Mouse (Mus musculus) left cerebral cortex, postnatal 14 days (tissue): ENCODE data around the gene Tssk1. TPM values are rescaled to one million over a fixed set of nuclear protein-coding genes. Genes with fewer than 3 reads are reported as not detected.
A peak's percentile ranks its signal among the peaks of the same experiment; 100 is the strongest.

ENCODE experiments used
- DNase-seq, 2 experiments: peaks; one replicate each; pipeline ENCODE4 v3.0.0; 2021 to 2022; ENCODE audit warnings: low spot score in 2 of 2, mixed read lengths in 1 of 2
- intact Hi-C: fragments of 180-260 bp; cut with DNase I; formaldehyde crosslinking; loops from one replicate; pipeline ENCODE4 v1.15.1; 2025
- long read RNA-seq, 2 experiments: library from polyadenylated mRNA; stranded (forward); transcript quantifications; one replicate each; pipeline ENCODE4 v2.0.0; 2021
- total RNA-seq, 2 experiments: library from RNA; stranded (reverse); gene quantifications; 2 replicates each; pipeline ENCODE4 v1.2.3; 2021

Gene Tssk1
- total RNA-seq: under 1 TPM; 0.11 to 0.23 TPM
- long read RNA-seq, experiment 1: 0 reads
- long read RNA-seq, experiment 2: 0 reads

DNA sequence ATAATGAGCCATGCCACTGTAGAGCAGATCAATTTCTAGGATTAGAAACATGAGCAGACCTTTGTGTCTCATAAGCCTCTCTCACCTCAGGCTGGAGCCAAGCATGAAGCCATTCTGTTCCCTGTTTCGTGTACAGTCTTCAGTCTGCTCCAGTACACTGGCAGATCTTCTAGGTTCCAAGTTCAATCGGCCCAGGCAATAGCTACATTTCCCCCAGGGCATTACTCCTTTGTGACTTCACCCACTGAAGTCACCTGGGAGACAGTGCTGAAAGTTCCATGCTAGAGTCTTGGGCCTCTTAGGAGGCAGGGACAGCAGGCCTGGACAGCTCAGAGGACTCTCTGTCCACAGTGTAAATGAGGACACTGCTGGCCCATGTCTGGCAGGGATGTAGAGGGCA, at the start of gene Tssk1:
Tssk1 (plus strand) TSS at position 301 of the 400 bp plus-strand sequence.
- DNase-seq: no peak
- intact Hi-C loops: no loop called here

- no peak for DNase-seq
- intact Hi-C loops: no loop called here
Observed at GRCm38 (mm10) chr16:17848431-17848830, 45.6 kb upstream of the Tssk1 start.

DNA sequence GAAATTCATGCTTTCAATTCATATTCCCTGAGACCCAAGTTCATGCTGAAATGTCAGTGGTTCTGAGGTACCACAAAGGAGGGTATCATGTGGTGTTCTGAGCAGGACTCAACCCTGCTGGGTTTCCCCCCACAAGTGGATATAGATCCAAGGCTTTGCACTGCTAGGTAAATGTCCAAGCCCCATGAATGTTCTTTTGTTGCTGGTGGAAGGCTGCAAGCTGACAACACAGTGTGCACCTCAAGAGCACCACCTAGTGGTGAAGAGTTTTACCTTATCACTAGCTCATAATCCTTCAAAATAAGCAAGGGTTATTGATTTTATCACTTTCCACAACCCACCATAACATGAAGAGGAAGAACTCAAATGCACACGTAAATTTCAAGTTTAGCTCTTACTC, 45.1 kb upstream of the Tssk1 start:
- intact Hi-C loops: no loop called here
- DNase-seq: peak; percentile 71 to 83

GRCm38 (mm10) chr16:17849486-17849885, 44.5 kb upstream of the Tssk1 start:
- DNase-seq: no peak
- intact Hi-C loops: no loop called here

DNA sequence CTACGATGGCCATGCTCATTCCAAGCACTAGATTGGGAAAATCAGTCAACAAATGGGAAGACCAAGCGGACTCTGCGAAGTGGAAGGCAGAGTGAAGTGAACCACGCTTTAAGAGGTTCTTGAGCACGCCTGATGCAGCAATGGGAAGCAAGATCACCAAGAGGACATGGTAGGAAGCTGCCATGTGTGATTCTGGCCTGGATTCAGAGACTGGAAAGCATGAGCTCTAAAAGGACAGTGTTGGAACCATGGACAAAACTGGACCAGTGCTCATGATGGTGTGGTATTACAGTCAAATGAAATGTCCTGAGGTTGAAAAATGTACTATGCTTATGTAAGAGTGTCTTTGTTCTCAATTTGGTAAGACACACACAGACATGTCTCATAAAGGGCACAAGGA, 42.7 kb upstream of the Tssk1 start:
- DNase-seq: no peak
- intact Hi-C loops: no loop called here

GRCm38 (mm10) chr16:17851860-17852259, 42.2 kb upstream of the Tssk1 start:
- no peak for DNase-seq
- intact Hi-C loops: no loop called here

DNA sequence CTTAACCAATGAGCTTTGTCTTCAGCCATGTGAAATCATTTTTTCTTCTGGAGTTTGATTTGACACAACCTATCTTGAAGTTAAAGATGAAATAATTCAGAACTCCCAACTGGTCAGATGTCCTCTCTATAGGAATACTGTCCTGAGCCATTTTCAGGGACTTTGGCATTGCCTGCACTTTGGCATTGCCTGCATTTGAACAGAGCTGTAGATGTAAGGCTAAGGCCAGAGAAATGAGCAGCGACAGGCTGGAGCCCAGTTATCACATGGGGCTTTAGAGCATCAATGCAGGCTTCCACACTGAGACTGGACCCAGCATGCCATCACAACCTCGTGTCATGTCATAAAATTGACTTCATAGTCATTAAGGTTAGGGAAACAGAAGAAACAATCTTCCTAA, 40.8 kb upstream of the Tssk1 start:
- intact Hi-C loops: no loop called here
- no peak for DNase-seq

GRCm38 (mm10) chr16:17857157-17857556, 36.9 kb upstream of the Tssk1 start:
- intact Hi-C loops: no loop called here
- no peak for DNase-seq

DNA sequence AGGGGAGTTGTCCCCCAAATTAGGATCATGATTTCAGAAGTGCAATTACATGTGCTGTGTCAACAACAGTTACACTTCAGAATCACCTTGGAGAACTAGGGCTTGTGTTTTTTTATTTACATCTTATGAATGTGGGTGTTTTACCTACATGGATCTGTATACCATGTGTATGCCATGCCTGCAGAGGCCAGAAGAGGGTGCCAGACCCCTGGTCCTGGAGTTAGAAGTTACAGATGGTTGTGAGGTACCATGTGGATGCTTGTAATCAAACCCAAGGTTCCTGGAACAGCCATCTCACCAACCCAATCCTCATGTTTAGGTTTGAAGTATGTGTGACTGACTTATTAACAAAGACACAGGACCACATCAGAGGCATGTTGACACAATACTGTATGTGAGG, 35.4 kb upstream of the Tssk1 start:
- no peak for DNase-seq
- intact Hi-C loops: no loop called here

- intact Hi-C loops: no loop called here
- no peak for DNase-seq
Observed at GRCm38 (mm10) chr16:17865293-17865692, 28.7 kb upstream of the Tssk1 start.

- intact Hi-C loops: no loop called here
- DNase-seq: no peak
Observed at GRCm38 (mm10) chr16:17865770-17866169, 28.3 kb upstream of the Tssk1 start.

- no peak for DNase-seq
- intact Hi-C loops: no loop called here
Observed at GRCm38 (mm10) chr16:17871248-17871647, 22.8 kb upstream of the Tssk1 start.

- intact Hi-C loops: no loop called here
- DNase-seq: no peak
Observed at GRCm38 (mm10) chr16:17872995-17873394, 21.0 kb upstream of the Tssk1 start.

DNA sequence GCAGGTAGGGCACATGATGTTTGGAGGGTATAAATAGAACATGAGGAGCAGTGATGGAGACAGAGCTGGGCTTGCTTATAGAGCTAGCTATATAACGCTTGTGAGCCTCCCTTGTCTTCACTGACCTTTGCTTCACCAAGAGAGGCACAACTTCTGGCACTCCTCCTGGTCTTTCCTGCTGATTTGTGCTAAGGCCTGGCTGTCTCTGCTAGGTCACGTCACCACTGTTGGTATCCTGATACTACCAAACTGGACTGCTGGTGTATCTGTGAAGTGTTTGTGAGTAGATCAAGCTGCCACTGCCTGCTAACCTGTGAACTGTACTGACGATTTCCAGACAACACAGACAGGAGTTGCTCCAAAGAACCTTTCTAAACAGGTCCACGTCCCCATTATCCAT, 18.8 kb upstream of the Tssk1 start:
- intact Hi-C loops: no loop called here
- DNase-seq: no peak

- intact Hi-C loops: no loop called here
- no peak for DNase-seq
Observed at GRCm38 (mm10) chr16:17876096-17876495, 17.9 kb upstream of the Tssk1 start.

- DNase-seq: peak in 1 of 2 experiments; percentile 35
- intact Hi-C loops: no loop called here
Observed at GRCm38 (mm10) chr16:17879571-17879970, 14.5 kb upstream of the Tssk1 start.

- intact Hi-C loops: no loop called here
- no peak for DNase-seq
Observed at GRCm38 (mm10) chr16:17882196-17882595, 11.8 kb upstream of the Tssk1 start.

GRCm38 (mm10) chr16:17884116-17884515, 9.9 kb upstream of the Tssk1 start:
- intact Hi-C loops: no loop called here
- no peak for DNase-seq

GRCm38 (mm10) chr16:17889689-17890341, 4.2 kb upstream of the Tssk1 start:
- intact Hi-C loops: no loop called here
- DNase-seq: no peak

DNA sequence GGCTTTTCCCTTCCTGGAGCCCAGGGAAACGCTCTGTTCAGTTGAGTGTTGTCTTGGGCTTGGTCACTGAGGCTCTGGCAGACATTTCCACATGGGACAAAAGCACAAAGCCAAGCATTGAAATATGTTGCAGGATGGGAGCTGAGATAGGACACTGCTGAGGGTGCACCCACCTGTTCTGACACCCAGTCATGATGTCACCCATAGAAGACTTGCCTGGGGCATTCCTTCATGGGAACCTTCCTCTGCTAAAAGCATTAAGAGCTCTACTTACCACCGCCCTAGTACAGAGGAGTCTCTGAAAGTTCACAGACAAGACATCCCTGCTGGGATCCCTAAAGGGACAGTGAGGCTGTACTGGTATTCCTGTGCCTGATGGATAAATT, 3.7 kb upstream of the Tssk1 start:
- DNase-seq: no peak
- intact Hi-C loops: no loop called here

- DNase-seq: peak; percentile 53 to 59
- intact Hi-C loops: no loop called here
Observed at GRCm38 (mm10) chr16:17890917-17891566, 3.0 kb upstream of the Tssk1 start.
